Mouse (Mus musculus): ENCODE measurements at regions not wholly inside any gene's neighbourhood (a gene's known extent, or its start where the extent isn't known, plus 50 kb on each side); places are given as distances from the start of the nearest gene placed in this dataset.

- TF ChIP-seq MYOD1 (IDR thresholded peaks at IDR 0.05; ENCODE audit: control insufficient read depth, insufficient read length, low read depth): no peak
- no peak for TF ChIP-seq CTCF (IDR thresholded peaks at IDR 0.05; ENCODE audit: control insufficient read depth, insufficient read depth, insufficient read length)
- no peak for TF ChIP-seq CEBPB (IDR thresholded peaks at IDR 0.05; ENCODE audit: low read depth)
These were observed 80.3 kb upstream of the Nr4a3 start for GRCm38 (mm10) chr4:47964630-47965029.
